Mouse (Mus musculus): ENCODE measurements around the gene Foxn3.

DNA sequence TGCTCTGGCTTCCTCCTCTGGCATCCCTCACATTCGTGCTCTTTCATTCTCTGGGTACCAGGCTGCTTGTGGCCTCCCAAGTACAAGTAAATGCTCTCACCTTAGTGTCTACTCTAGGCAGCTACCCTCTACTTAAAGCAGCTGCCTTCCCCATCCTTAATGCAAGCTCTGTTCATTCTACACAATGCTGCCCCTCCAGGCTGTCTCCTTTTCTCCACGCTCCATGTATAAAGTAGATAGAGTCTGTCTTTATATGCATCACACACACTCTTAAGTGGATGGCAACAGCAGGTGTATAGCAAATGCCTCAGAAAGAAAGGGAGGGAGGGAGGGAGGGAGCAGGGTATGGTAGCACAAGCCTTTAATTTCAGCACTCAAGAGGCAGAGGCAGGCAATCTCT is 258.1 kb downstream of the Foxn3 start:
- TF ChIP-seq MAX (IDR thresholded peaks at IDR 0.05; ENCODE audit: low read depth) (no peak), POLR2A (IDR thresholded peaks at IDR 0.05; ENCODE audit: insufficient read length, low read depth) (no peak), SRF (IDR thresholded peaks at IDR 0.05; ENCODE audit: control insufficient read depth, insufficient read length, low read depth) (no peak)

All from myocyte (in vitro differentiated cells).